In the genomic region with DNA sequence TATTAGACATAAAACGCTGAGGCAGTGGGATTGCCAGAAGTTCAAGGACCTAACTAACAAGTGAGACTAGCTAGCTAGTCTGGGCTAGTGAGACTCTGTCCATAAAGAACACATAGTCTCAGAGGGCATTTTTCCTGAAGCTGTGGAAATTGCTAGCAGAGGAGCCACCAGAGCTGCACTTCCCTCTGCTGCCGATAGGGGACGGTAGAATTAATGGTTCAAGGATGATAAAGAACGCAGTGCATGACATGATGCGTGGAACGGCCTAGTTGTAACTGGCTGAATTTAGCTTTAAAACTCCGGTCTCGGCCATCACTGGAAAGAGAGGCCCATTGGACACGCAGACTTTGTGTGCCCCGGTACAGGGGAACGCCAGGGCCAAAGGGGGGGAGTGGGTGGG, we compare ENCODE assay signal across 23 mouse cellular contexts.
DNase-seq lines count a peak whose midpoint lies in the region; ATAC-seq and TF ChIP-seq lines count a peak whose summit lies in the region.
"Had no signal": no experiment of that assay in that cellular context is flagged by ENCODE, and none has a peak within 500 bp of the region (broad histone marks: within the 10 kb centered on the region; RNA-seq: fewer than 3 reads in every experiment).

No protein-coding gene starts in this region.

- no peak overlapping the region for H3K4me3 ChIP-seq in hindbrain, postnatal 0 days (ENCODE audit: low read length)
- H3K4me3 ChIP-seq in hindbrain, embryonic 12.5 days: no peak overlapping the region
- no peak overlapping the region for H3K4me3 ChIP-seq in lung, embryonic 14.5 days (ENCODE audit: low read depth, low read length)
- no peak overlapping the region for H3K4me3 ChIP-seq in MEL (ENCODE audit: control insufficient read depth in 1 of 2, insufficient read depth in 1 of 2, low read depth in 2 of 2, low read length in 2 of 2)
- no peak overlapping the region for H3K4me3 ChIP-seq in stomach, postnatal 0 days (ENCODE audit: low read depth, low read length)
- H3K4me3 ChIP-seq in hindbrain, embryonic 10.5 days: no peak overlapping the region
- H3K4me3 ChIP-seq: embryonic facial prominence, embryonic 10.5 days; forebrain, embryonic 10.5 days had no signal

- no peak for TF ChIP-seq RAD21 in MEL (IDR thresholded peaks at IDR 0.05; ENCODE audit: low read depth, low read length)

- H3K9ac ChIP-seq in hindbrain, postnatal 0 days (replicated peaks; ENCODE audit: low read length): no peak overlapping the region
- H3K9ac ChIP-seq in hindbrain, embryonic 12.5 days: no peak overlapping the region
- H3K9ac ChIP-seq in lung, embryonic 14.5 days: no peak overlapping the region
- H3K9ac ChIP-seq in MEL (ENCODE audit: control insufficient read depth, low read depth, low read length, poor library complexity, severe bottlenecking): no peak overlapping the region
- H3K9ac ChIP-seq in stomach, postnatal 0 days (ENCODE audit: low read length): no peak overlapping the region
- H3K9ac ChIP-seq: hindbrain, embryonic 14.5 days had no signal

- H3K27me3 ChIP-seq in hindbrain, postnatal 0 days (ENCODE audit: insufficient read depth, low read length): no peaks in the 10 kb centered on the region
- no peaks in the 10 kb centered on the region for H3K27me3 ChIP-seq in hindbrain, embryonic 12.5 days
- H3K27me3 ChIP-seq in lung, embryonic 14.5 days (ENCODE audit: insufficient read depth, low read length): no peaks in the 10 kb centered on the region
- H3K27me3 ChIP-seq in MEL (ENCODE audit: control insufficient read depth in 1 of 2, insufficient read depth in 2 of 2, low read length in 2 of 2): no peaks in the 10 kb centered on the region
- H3K27me3 ChIP-seq in stomach, postnatal 0 days (ENCODE audit: control insufficient read depth, insufficient read depth, low read length): no peaks in the 10 kb centered on the region
- no peaks in the 10 kb centered on the region for H3K27me3 ChIP-seq in hindbrain, embryonic 10.5 days (ENCODE audit: insufficient read depth, poor library complexity, severe bottlenecking)

- H3K4me1 ChIP-seq in hindbrain, postnatal 0 days (ENCODE audit: insufficient read depth, low read length): no peaks in the 10 kb centered on the region
- no peaks in the 10 kb centered on the region for H3K4me1 ChIP-seq in hindbrain, embryonic 12.5 days
- H3K4me1 ChIP-seq in lung, embryonic 14.5 days (ENCODE audit: insufficient read depth): no peaks in the 10 kb centered on the region
- H3K4me1 ChIP-seq in MEL (ENCODE audit: control insufficient read depth in 1 of 2, insufficient read depth in 2 of 2, low read length in 2 of 2): no peaks in the 10 kb centered on the region
- H3K4me1 ChIP-seq in stomach, postnatal 0 days (replicated peaks; ENCODE audit: control insufficient read depth, insufficient read depth): no peaks in the 10 kb centered on the region
- H3K4me1 ChIP-seq in hindbrain, embryonic 10.5 days (replicated peaks): no peaks in the 10 kb centered on the region
- H3K4me1 ChIP-seq: embryonic facial prominence, embryonic 10.5 days; forebrain, embryonic 10.5 days had no signal

- TF ChIP-seq CTCF in hindbrain, postnatal 0 days (IDR thresholded peaks at IDR 0.05; ENCODE audit: low read depth): 0 out of 2 replicates have a peak, but pooled peaks have one; percentile 8
- TF ChIP-seq CTCF in lung, embryonic 14.5 days (IDR thresholded peaks at IDR 0.05; ENCODE audit: low read depth): peak; percentile 45
- peak; percentile 10 to 59 (median 30); a peak in 5 of 6 replicates for TF ChIP-seq CTCF in MEL (IDR thresholded peaks at IDR 0.05 in 2 of 3, conservative IDR thresholded peaks at IDR 0.05 in 1 of 3; ENCODE audit: control insufficient read depth in 1 of 3, insufficient read depth in 1 of 3, low read depth in 2 of 3, low read length in 3 of 3, poor library complexity in 1 of 3, severe bottlenecking in 1 of 3)
- 0 out of 2 replicates have a peak, but pooled peaks have one; percentile 13 for TF ChIP-seq CTCF in stomach, postnatal 0 days (IDR thresholded peaks at IDR 0.05; ENCODE audit: low read depth)

- H3K36me3 ChIP-seq in hindbrain, postnatal 0 days (ENCODE audit: insufficient read depth, low read length): no peaks in the 10 kb centered on the region
- no peaks in the 10 kb centered on the region for H3K36me3 ChIP-seq in hindbrain, embryonic 12.5 days
- no peaks in the 10 kb centered on the region for H3K36me3 ChIP-seq in lung, embryonic 14.5 days (ENCODE audit: insufficient read depth)
- H3K36me3 ChIP-seq in MEL (ENCODE audit: control insufficient read depth in 1 of 2, insufficient read depth in 2 of 2, low read length in 2 of 2): no peaks in the 10 kb centered on the region
- no peaks in the 10 kb centered on the region for H3K36me3 ChIP-seq in stomach, postnatal 0 days (ENCODE audit: control insufficient read depth, insufficient read depth, low read length)
- no peaks in the 10 kb centered on the region for H3K36me3 ChIP-seq in hindbrain, embryonic 10.5 days
- H3K36me3 ChIP-seq: embryonic facial prominence, embryonic 10.5 days; forebrain, embryonic 10.5 days had no signal

- no peaks in the 10 kb centered on the region for H3K9me3 ChIP-seq in hindbrain, postnatal 0 days (ENCODE audit: low read length)
- no peaks in the 10 kb centered on the region for H3K9me3 ChIP-seq in hindbrain, embryonic 12.5 days (replicated peaks)
- H3K9me3 ChIP-seq in lung, embryonic 14.5 days (ENCODE audit: low read depth, low read length): no peaks in the 10 kb centered on the region
- H3K9me3 ChIP-seq in MEL (replicated peaks; ENCODE audit: insufficient read depth, low read length): no peaks in the 10 kb centered on the region
- H3K9me3 ChIP-seq in stomach, postnatal 0 days (ENCODE audit: control insufficient read depth, low read length): no peaks in the 10 kb centered on the region
- H3K9me3 ChIP-seq in hindbrain, embryonic 10.5 days: no peaks in the 10 kb centered on the region
- H3K9me3 ChIP-seq: embryonic facial prominence, embryonic 10.5 days; forebrain, embryonic 10.5 days had no signal

- no peak overlapping the region for H3K4me2 ChIP-seq in hindbrain, postnatal 0 days (ENCODE audit: low read depth, low read length)
- no peak overlapping the region for H3K4me2 ChIP-seq in hindbrain, embryonic 12.5 days (replicated peaks)
- H3K4me2 ChIP-seq in lung, embryonic 14.5 days: no peak overlapping the region
- no peak overlapping the region for H3K4me2 ChIP-seq in stomach, postnatal 0 days (replicated peaks; ENCODE audit: low read depth)
- H3K4me2 ChIP-seq: hindbrain, embryonic 14.5 days; midbrain, embryonic 11.5 days had no signal

- no peaks in the 10 kb centered on the region for H3K79me2 ChIP-seq in MEL (ENCODE audit: control insufficient read depth, insufficient read depth, low read length, poor library complexity)

- DNase-seq in hindbrain, postnatal 0 days (ENCODE audit: low spot score): no peak
- peak; percentile 13 for DNase-seq in lung, embryonic 14.5 days
- no peak for DNase-seq in lung, postnatal 25 days (ENCODE audit: low spot score)
- DNase-seq in MEL (ENCODE audit: low read depth, low spot score): no peak
- DNase-seq in stomach, postnatal 0 days (ENCODE audit: low spot score): no peak
- no peak for DNase-seq in natural killer cell, adult 2 months (ENCODE audit: low spot score in 2 of 2)
- no peak for DNase-seq in hindbrain, embryonic 10.5 days (ENCODE audit: low spot score)
- DNase-seq: adrenal gland, postnatal 10 days; cerebellum, adult 9-10 months; gastrocnemius, postnatal 36 days; kidney, adult 2 months; kidney, postnatal 10 days; lung, postnatal 10 days; right cerebral cortex, postnatal 25 days; spleen, adult 18-20 months; thymus, adult 18-20 months; thymus, postnatal 36 days had no signal

- no peak for TF ChIP-seq POLR2A in MEL (IDR thresholded peaks at IDR 0.05; ENCODE audit: control insufficient read depth in 1 of 2, insufficient read depth in 1 of 2, low read depth in 1 of 2, low read length in 2 of 2, poor library complexity in 1 of 2)

- no peak for TF ChIP-seq EP300 in MEL (IDR thresholded peaks at IDR 0.05; ENCODE audit: low read depth in 1 of 2, low read length in 2 of 2)
- TF ChIP-seq EP300 in stomach, postnatal 0 days (optimal IDR thresholded peaks at IDR 0.05): no peak

- no peak for ATAC-seq in hindbrain, postnatal 0 days
- ATAC-seq in hindbrain, embryonic 12.5 days (ENCODE audit: low FRiP score): no peak
- 0 out of 2 replicates have a peak, but pooled peaks have one; percentile 11 for ATAC-seq in lung, embryonic 14.5 days (ENCODE audit: insufficient read depth)
- no peak for ATAC-seq in stomach, postnatal 0 days (ENCODE audit: low FRiP score, low TSS enrichment)
- ATAC-seq: CD4-positive, CD25-positive, alpha-beta regulatory T cell, adult 4 months had no signal

- no peak overlapping the region for H3K27ac ChIP-seq in hindbrain, postnatal 0 days
- H3K27ac ChIP-seq in hindbrain, embryonic 12.5 days: no peak overlapping the region
- H3K27ac ChIP-seq in lung, embryonic 14.5 days (ENCODE audit: low read depth): no peak overlapping the region
- no peak overlapping the region for H3K27ac ChIP-seq in MEL (ENCODE audit: control insufficient read depth, low read depth, low read length)
- no peak overlapping the region for H3K27ac ChIP-seq in stomach, postnatal 0 days (replicated peaks)
- no peak overlapping the region for H3K27ac ChIP-seq in hindbrain, embryonic 10.5 days
- H3K27ac ChIP-seq: embryonic facial prominence, embryonic 10.5 days; forebrain, embryonic 10.5 days; hindbrain, embryonic 14.5 days had no signal

- WGBS in hindbrain, postnatal 0 days: 89% methylated on average over 10 of the region's 11 CpGs
- 82% methylated on average over 10 of the region's 11 CpGs for WGBS in hindbrain, embryonic 12.5 days
- WGBS in lung, embryonic 14.5 days: 80% methylated on average over 9 of the region's 11 CpGs
- 88% methylated on average over 11 of the region's 11 CpGs for WGBS in stomach, postnatal 0 days
- 88% methylated on average over 11 of the region's 11 CpGs for WGBS in hindbrain, embryonic 10.5 days

TF ChIP-seq in MEL, 35 proteins besides CTCF, POLR2A, EP300 and RAD21 (continues in another document):
- TF ChIP-seq MAFK (IDR thresholded peaks at IDR 0.05; ENCODE audit: borderline replicate concordance, low read depth, low read length) (no peak), ETS1 (IDR thresholded peaks at IDR 0.05; ENCODE audit: low read depth, low read length) (no peak), ZMIZ1 (IDR thresholded peaks at IDR 0.05; ENCODE audit: low read depth, low read length) (no peak), ZNF384 (IDR thresholded peaks at IDR 0.05; ENCODE audit: low read depth, low read length) (no peak), ZC3H11A (IDR thresholded peaks at IDR 0.05; ENCODE audit: low read depth, low read length) (no peak), SIN3A (IDR thresholded peaks at IDR 0.05; ENCODE audit: low read length) (no peak), RCOR1 (IDR thresholded peaks at IDR 0.05; ENCODE audit: low read depth, low read length) (no peak), GABPA (IDR thresholded peaks at IDR 0.05; ENCODE audit: low read depth, low read length) (no peak), MAX (IDR thresholded peaks at IDR 0.05; ENCODE audit: low read length) (no peak), POLR2AphosphoS2 (IDR thresholded peaks at IDR 0.05; ENCODE audit: low read length) (no peak), TAL1 (IDR thresholded peaks at IDR 0.05; ENCODE audit: low read length) (no peak), POLR2AphosphoS5 (IDR thresholded peaks at IDR 0.05; ENCODE audit: borderline replicate concordance, low read depth, low read length) (no peak)
